Mouse (Mus musculus) ES-Bruce4 (cell line): ENCODE data around the gene Naa20. TPM values are rescaled to one million over a fixed set of nuclear protein-coding genes. Genes with fewer than 3 reads are reported as not detected.

ENCODE experiments used
- H3K27ac ChIP-seq: 2 replicates; pipeline ENCODE4 v1.5.1; 2012; ENCODE audit warnings: low read length, inconsistent platforms; ENCODE audit not compliant: insufficient read depth
- H3K27me3 ChIP-seq: 2 replicates; pipeline ENCODE4 v1.6.1; 2012; ENCODE audit warnings: mild to moderate bottlenecking, low read length, inconsistent platforms; ENCODE audit not compliant: control insufficient read depth, poor library complexity, insufficient read depth, severe bottlenecking
- H3K36me3 ChIP-seq: 2 replicates; pipeline ENCODE4 v1.6.1; 2012; ENCODE audit warnings: inconsistent platforms, mild to moderate bottlenecking, low read length, moderate library complexity; ENCODE audit not compliant: control insufficient read depth, poor library complexity, insufficient read depth, severe bottlenecking
- H3K4me1 ChIP-seq: one replicate; pipeline ENCODE4 v1.8.1; 2011; ENCODE audit warnings: low read length; ENCODE audit not compliant: control insufficient read depth, insufficient read depth
- H3K4me3 ChIP-seq: 2 replicates; pipeline ENCODE4 v1.5.1; 2011; ENCODE audit warnings: low read depth, mild to moderate bottlenecking, low read length
- H3K9ac ChIP-seq: 2 replicates; pipeline ENCODE4 v1.6.1; 2012; ENCODE audit warnings: low read depth, mild to moderate bottlenecking, inconsistent platforms; ENCODE audit not compliant: poor library complexity, severe bottlenecking
- H3K9me3 ChIP-seq: replicated peaks from 2 replicates; pipeline ENCODE4 v1.6.1; 2012; ENCODE audit warnings: mild to moderate bottlenecking, low read length, inconsistent platforms; ENCODE audit not compliant: control insufficient read depth, poor library complexity, insufficient read depth, severe bottlenecking
- CTCF ChIP-seq: IDR thresholded peaks from one replicate; pipeline ENCODE4 v1.8.1; 2011; ENCODE audit warnings: low read depth, low read length
- EP300 ChIP-seq: IDR thresholded peaks from 2 replicates; pipeline ENCODE4 v1.6.1; 2011; ENCODE audit warnings: low read depth, low read length; ENCODE audit not compliant: insufficient read depth
- POLR2A ChIP-seq: IDR thresholded peaks from one replicate; pipeline ENCODE4 v1.8.1; 2011; ENCODE audit warnings: low read length; ENCODE audit not compliant: insufficient read depth
- polyA plus RNA-seq: library from polyadenylated mRNA; stranded (reverse); fragments of >200 nt; gene quantifications from 2 replicates; pipeline ENCODE4 v1.2.4, GENCODE M21; 2011; ENCODE audit warnings: low read depth; ENCODE audit not compliant: missing spikeins, insufficient read depth, insufficient read length

Naa20 gene
- polyA plus RNA-seq, 1 experiment, result 114 TPM

DNA sequence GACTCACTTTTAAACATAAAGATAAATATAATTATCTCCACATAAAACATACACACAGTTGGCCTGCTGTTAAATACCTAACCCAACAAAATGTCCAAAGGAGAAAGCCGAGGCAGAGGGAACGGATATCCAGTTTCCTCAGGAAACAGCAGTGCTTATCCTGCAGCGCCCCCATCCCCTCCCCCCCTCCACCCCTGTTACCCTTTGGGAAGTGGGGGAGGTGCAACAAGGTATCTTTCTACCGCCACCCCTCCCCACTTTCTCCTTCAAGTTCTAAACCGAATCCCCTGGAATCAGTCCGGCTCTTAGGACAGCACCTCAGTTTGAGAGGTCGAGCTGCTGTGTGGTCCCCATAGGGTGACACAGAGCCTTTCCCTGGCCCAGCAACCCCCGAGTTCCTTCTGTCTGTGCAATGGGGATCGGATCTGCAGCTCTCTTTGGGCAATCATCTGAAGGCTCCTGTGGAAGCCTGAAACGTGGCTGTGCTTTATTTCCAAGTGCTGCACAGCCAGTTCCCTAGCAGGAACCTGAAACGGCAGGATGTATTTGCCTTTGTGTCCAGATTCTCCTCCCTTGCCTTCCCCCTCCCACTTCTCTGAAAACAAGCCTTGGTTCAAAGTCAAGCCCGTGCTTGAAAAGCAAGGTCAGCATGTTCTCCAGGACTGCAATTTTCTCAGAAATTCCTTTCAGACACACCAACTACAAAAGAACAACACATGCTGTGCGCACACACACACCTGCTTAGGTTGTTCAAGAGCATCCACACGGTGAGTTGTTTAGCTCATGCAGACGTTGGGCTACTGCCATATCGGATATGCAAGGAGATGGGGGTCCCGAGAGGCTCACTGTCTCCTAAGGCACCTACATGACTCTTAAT, 17.6 kb upstream of the Naa20 start:
- no peak for TF ChIP-seq EP300
- TF ChIP-seq CTCF, result no peak
- TF ChIP-seq POLR2A, result no peak
- H3K4me3 ChIP-seq, result peak overlapping the region; percentile 1; the same call in 1 of the 2 replicates

GRCm38 (mm10) chr2:145884913-145885785, 16.8 kb upstream of the Naa20 start:
- no peaks in the 10 kb centered on the region for H3K27me3 ChIP-seq
- peak overlapping the region; percentile 1; the same call in 1 of the 2 replicates for H3K4me3 ChIP-seq
- no peaks in the 10 kb centered on the region for H3K36me3 ChIP-seq
- H3K9me3 ChIP-seq, result no peaks in the 10 kb centered on the region; the same call in 1 of the 2 replicates
- peak overlapping the region; percentile 44 for H3K27ac ChIP-seq
- H3K4me1 ChIP-seq, result peaks cover 4% of the 10 kb centered on the region
- H3K9ac ChIP-seq, result no peak overlapping the region
- no peak for TF ChIP-seq CTCF
- TF ChIP-seq EP300, result no peak
- no peak for TF ChIP-seq POLR2A

More for the DNA sequence above, 17.6 kb upstream of the Naa20 start:
- no peaks in the 10 kb centered on the region; the same call in 1 of the 2 replicates for H3K9me3 ChIP-seq
- no peaks in the 10 kb centered on the region for H3K27me3 ChIP-seq
- H3K9ac ChIP-seq, result peak overlapping the region; percentile 25; the same call in 1 of the 2 replicates
- H3K27ac ChIP-seq, result peak overlapping the region; percentile 44
- H3K4me1 ChIP-seq, result peaks cover 4% of the 10 kb centered on the region
- no peaks in the 10 kb centered on the region for H3K36me3 ChIP-seq

DNA sequence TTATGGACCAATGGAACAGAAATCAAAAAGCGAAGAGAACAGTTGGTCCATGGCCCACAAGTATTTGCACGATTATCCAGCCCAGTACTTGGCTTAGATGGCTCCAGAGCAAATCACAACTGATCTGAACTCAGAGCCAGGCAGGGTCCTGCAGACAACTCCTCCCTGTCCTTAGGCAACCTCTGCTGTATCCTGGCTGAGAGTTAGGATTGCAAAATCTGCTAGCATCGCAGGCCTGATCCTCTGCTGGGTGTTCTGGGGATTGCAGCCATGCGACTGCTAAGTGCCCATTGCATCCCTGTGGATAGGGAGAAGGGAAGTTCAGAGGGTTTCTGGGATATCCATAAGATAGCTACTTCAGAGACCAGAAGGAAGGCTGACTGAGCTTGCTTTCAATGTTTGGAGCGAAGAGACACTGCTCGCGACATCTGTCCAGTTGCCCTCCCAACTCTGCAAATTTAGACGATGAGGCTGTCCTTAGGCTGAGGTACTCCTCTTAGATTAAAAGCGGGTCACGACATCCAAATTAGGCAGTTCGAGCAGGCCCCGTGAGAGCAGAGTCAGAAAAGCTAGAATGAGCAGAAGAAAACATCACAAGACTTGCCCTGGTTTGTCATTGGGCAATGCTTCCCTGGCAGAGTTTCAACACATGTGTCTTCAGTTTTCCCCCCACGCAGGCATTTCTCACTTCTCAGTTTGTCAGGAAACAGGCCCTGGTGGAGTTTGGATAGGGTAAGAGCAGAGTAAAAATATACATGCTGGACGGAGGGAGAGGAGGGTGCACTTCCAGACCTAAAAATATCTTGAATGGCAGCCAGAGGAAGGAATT, 13.7 kb upstream of the Naa20 start:
- TF ChIP-seq EP300 (no peak), CTCF (no peak), POLR2A (no peak)
- no peak overlapping the region for H3K27ac ChIP-seq

DNA sequence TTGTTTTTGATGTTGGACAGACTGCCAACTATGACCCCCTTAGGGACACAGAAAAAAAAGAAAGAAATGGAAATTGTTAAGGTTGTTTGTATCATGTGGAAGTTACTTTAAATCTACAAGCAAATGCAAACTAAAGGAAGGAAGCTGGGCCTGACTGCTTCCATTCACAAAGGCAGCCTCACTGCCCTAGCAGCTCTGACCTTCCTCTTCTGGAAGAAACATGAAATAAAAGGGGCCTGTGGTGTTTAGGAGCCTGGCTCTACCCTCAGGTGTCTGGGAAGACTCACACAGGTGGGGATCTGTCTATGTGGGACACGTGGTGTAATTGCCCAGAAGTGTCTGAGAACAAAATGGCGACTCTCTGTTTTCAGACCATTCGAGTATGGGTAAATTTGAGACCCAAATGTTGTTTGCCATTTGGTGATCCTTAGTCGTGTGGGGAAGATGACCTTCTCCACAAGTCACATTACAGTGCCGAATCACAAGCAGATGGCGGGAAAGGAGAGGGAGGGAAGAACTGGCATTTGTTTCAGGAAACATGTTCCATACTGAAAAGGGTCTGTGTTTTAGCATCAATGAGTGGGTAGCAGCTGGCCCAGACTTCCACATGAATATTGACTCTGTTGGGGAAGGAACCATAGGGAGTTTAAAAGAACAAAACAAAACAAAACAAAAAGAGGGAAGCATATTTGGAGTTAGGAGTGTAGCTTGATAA, 13.0 kb upstream of the Naa20 start:
- H3K9me3 ChIP-seq, result no peaks in the 10 kb centered on the region
- TF ChIP-seq POLR2A, result no peak
- TF ChIP-seq EP300, result no peak
- no peak for TF ChIP-seq CTCF
- no peaks in the 10 kb centered on the region for H3K4me1 ChIP-seq
- H3K27ac ChIP-seq, result no peak overlapping the region
- no peaks in the 10 kb centered on the region for H3K36me3 ChIP-seq
- H3K4me3 ChIP-seq, result no peak overlapping the region
- no peaks in the 10 kb centered on the region for H3K27me3 ChIP-seq
- no peak overlapping the region for H3K9ac ChIP-seq

More for the DNA sequence above, 13.7 kb upstream of the Naa20 start:
- H3K9ac ChIP-seq, result no peak overlapping the region
- H3K27me3 ChIP-seq, result no peaks in the 10 kb centered on the region
- H3K4me1 ChIP-seq, result peaks cover 3% of the 10 kb centered on the region
- H3K36me3 ChIP-seq, result no peaks in the 10 kb centered on the region
- H3K4me3 ChIP-seq, result no peak overlapping the region
- H3K9me3 ChIP-seq, result no peaks in the 10 kb centered on the region

GRCm38 (mm10) chr2:145890571-145890970, 11.3 kb upstream of the Naa20 start:
- Histone ChIP-seq H3K9me3 (no peaks in the 10 kb centered on the region), H3K27ac (no peak overlapping the region), H3K4me3 (no peak overlapping the region), H3K36me3 (no peaks in the 10 kb centered on the region), H3K27me3 (no peaks in the 10 kb centered on the region), H3K4me1 (no peaks in the 10 kb centered on the region), H3K9ac (no peak overlapping the region)
- TF ChIP-seq EP300 (no peak), POLR2A (no peak), CTCF (no peak)
